Mouse (Mus musculus): Measurements from ENCODE around the gene Tnfrsf11a. TPM values are rescaled to one million over a fixed set of nuclear protein-coding genes. Genes with fewer than 3 reads are reported as not detected.

Gene Tnfrsf11a
- polyA plus RNA-seq, 1 experiment, result 0.06 TPM

DNA sequence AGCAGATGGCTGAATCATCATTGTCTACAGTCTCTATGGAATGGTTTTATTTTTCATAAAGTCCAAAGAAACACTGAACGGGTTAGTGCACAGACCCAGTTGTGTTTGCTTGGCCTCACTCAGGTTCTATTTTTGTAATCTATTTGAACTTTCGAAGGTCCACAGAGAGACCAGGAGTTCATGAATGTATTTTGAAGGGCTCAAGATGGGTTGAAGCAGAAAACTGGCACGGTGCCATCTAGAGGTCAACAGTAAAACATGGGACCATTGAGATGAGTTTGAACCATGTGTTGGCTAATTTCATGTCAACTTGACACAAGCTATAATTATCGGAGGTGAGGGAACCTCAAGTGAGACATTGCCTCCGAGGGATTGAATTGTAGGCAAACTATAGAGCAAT is 105.1 kb downstream of the Tnfrsf11a start:
- no peak overlapping the region for H3K4me2 ChIP-seq (ENCODE audit: low read depth)
- no peaks in the 10 kb centered on the region for H3K36me3 ChIP-seq (ENCODE audit: control insufficient read depth, insufficient read depth)
- no peaks in the 10 kb centered on the region for H3K79me2 ChIP-seq (ENCODE audit: control insufficient read depth, insufficient read depth)
- H3K27me3 ChIP-seq (ENCODE audit: control insufficient read depth, insufficient read depth, insufficient read length), result no peaks in the 10 kb centered on the region
- H3K4me3 ChIP-seq, result no peak overlapping the region
- no peak overlapping the region for H3ac ChIP-seq (ENCODE audit: control insufficient read depth, insufficient read length)
- no peak for TF ChIP-seq MAX (IDR thresholded peaks at IDR 0.05; ENCODE audit: low read depth)
- TF ChIP-seq MYOG (IDR thresholded peaks at IDR 0.05; ENCODE audit: control insufficient read depth in 1 of 3, insufficient read depth in 1 of 3, insufficient read length in 2 of 3, low read depth in 2 of 3), result no peak
- TF ChIP-seq USF1 (IDR thresholded peaks at IDR 0.05; ENCODE audit: low read depth), result no peak
- no peak for TF ChIP-seq SRF (IDR thresholded peaks at IDR 0.05; ENCODE audit: control insufficient read depth, insufficient read length, low read depth)
- no peak for TF ChIP-seq MYOD1 (IDR thresholded peaks at IDR 0.05; ENCODE audit: control insufficient read depth in 1 of 3, insufficient read length in 2 of 3, low read depth in 2 of 3)
- no peak for TF ChIP-seq E2F4 (IDR thresholded peaks at IDR 0.05; ENCODE audit: insufficient read depth)
- TF ChIP-seq CEBPB (IDR thresholded peaks at IDR 0.05; ENCODE audit: insufficient read depth, poor library complexity, severe bottlenecking), result no peak
- TF ChIP-seq REST (IDR thresholded peaks at IDR 0.05; ENCODE audit: insufficient read depth, insufficient read length), result no peak
- TF ChIP-seq POLR2AphosphoS2 (IDR thresholded peaks at IDR 0.05; ENCODE audit: insufficient read length, low read depth), result no peak
- no peak for TF ChIP-seq POLR2A (IDR thresholded peaks at IDR 0.05; ENCODE audit: insufficient read length, low read depth)

DNA sequence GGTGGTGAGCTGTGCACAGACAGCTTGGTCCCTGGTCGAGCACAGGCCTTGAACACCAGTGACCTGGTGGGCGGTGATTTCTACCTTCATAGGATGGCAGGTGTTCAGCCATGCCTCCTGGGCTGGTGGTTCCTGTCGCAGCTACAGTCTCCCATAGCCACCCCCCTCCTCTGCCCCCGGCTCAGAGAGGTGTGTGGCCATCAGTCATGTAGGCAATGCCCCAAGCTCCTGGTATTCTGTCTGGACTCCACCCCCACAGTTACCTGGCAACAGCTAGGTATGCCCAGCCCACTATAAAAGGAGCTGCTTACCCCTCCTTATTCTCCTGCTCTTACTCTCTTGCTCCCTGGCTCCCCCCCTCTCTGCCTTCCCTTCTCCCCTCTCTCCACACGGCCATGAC is 105.8 kb downstream of the Tnfrsf11a start:
- H3ac ChIP-seq (ENCODE audit: control insufficient read depth, insufficient read length), result no peak overlapping the region
- no peak overlapping the region for H3K4me2 ChIP-seq (ENCODE audit: low read depth)
- TF ChIP-seq USF1 (IDR thresholded peaks at IDR 0.05; ENCODE audit: low read depth) (no peak), REST (IDR thresholded peaks at IDR 0.05; ENCODE audit: insufficient read depth, insufficient read length) (no peak), TCF3 (IDR thresholded peaks at IDR 0.05; ENCODE audit: insufficient read length, low read depth) (no peak), MAX (IDR thresholded peaks at IDR 0.05; ENCODE audit: low read depth) (no peak), E2F4 (IDR thresholded peaks at IDR 0.05; ENCODE audit: insufficient read depth) (no peak), POLR2AphosphoS2 (IDR thresholded peaks at IDR 0.05; ENCODE audit: insufficient read length, low read depth) (no peak), TCF12 (IDR thresholded peaks at IDR 0.05; ENCODE audit: insufficient read depth, poor library complexity, severe bottlenecking) (no peak), CEBPB (IDR thresholded peaks at IDR 0.05; ENCODE audit: insufficient read depth, poor library complexity, severe bottlenecking) (no peak)
- H3K79me2 ChIP-seq (ENCODE audit: control insufficient read depth, insufficient read depth), result no peaks in the 10 kb centered on the region
- H3K27me3 ChIP-seq (ENCODE audit: control insufficient read depth, insufficient read depth, insufficient read length), result no peaks in the 10 kb centered on the region
- no peak overlapping the region for H3K4me3 ChIP-seq
- H3K36me3 ChIP-seq (ENCODE audit: control insufficient read depth, insufficient read depth), result no peaks in the 10 kb centered on the region

DNA sequence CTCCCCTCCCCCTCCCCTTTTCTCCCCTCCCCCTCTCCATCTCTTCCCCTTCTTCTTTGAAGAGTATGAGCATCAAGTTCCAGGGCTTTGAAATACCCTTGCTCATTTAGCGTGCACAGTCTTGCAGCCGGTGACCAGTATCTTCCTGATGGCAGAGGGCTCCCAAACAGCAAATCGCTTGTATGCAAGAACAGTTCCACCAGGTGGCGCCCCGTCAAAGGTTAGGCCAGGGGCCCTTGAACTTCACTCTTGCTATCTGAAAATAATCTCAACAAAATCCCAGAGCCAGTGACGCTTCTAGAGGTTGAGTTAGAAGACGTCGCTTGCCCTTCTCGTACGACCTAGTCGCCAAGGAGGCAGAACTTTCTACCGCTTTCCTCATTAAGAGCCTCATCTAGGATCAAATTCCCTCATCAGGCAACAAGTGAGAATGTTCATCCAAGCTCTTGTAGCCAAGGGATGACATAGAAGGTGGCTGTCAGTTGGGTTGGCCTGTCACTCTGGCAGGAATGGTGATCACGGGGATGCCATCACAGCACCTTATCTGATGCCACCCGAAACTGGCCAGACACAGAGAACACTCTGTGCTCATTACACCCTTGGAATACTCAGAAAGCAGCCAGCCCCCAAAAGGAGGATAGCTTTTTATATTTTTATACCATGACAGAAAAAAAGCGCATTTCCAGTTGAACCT is 110.7 kb downstream of the Tnfrsf11a start:
- Histone ChIP-seq H3K4me3 (no peak overlapping the region), H3K27me3 (ENCODE audit: control insufficient read depth, insufficient read depth, insufficient read length) (no peaks in the 10 kb centered on the region), H3K4me2 (ENCODE audit: low read depth) (peak overlapping the region; percentile 43), H3ac (ENCODE audit: control insufficient read depth, insufficient read length) (no peak overlapping the region), H3K36me3 (ENCODE audit: control insufficient read depth, insufficient read depth) (no peaks in the 10 kb centered on the region), H3K79me2 (ENCODE audit: control insufficient read depth, insufficient read depth) (no peaks in the 10 kb centered on the region)
- TF ChIP-seq MYOD1 (IDR thresholded peaks at IDR 0.05; ENCODE audit: control insufficient read depth in 1 of 3, insufficient read length in 2 of 3, low read depth in 2 of 3) (no peak), POLR2A (IDR thresholded peaks at IDR 0.05; ENCODE audit: insufficient read length, low read depth) (no peak), USF1 (IDR thresholded peaks at IDR 0.05; ENCODE audit: low read depth) (no peak), TCF3 (IDR thresholded peaks at IDR 0.05; ENCODE audit: insufficient read length, low read depth) (no peak), SRF (IDR thresholded peaks at IDR 0.05; ENCODE audit: control insufficient read depth, insufficient read length, low read depth) (no peak)

DNA sequence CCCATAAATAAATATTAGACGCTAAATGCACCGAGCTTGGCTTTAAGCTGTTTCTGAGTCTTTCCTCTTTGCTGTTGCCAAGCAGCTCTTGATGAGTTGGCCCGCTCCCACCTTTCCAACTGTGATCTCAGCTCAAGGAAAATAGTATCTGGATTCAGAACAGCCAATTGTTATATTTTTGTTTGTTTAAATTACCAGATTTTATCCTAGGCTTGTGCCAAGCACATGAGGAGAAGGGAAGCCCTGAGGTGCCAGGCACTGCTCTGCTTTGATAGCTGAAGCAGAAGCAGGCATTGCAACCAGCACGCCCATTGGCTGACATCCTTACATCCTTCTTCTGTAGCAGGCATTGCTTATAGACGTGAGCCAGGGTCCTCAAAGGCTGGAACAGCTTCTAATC is 114.5 kb downstream of the Tnfrsf11a start:
- no peaks in the 10 kb centered on the region for H3K27me3 ChIP-seq (ENCODE audit: control insufficient read depth, insufficient read depth, insufficient read length)
- no peaks in the 10 kb centered on the region for H3K79me2 ChIP-seq (ENCODE audit: control insufficient read depth, insufficient read depth)
- no peak overlapping the region for H3ac ChIP-seq (ENCODE audit: control insufficient read depth, insufficient read length)
- no peaks in the 10 kb centered on the region for H3K36me3 ChIP-seq (ENCODE audit: control insufficient read depth, insufficient read depth)
- no peak overlapping the region for H3K4me2 ChIP-seq (ENCODE audit: low read depth)
- TF ChIP-seq MAX (IDR thresholded peaks at IDR 0.05; ENCODE audit: low read depth) (no peak), REST (IDR thresholded peaks at IDR 0.05; ENCODE audit: insufficient read depth, insufficient read length) (no peak)
- H3K4me3 ChIP-seq, result no peak overlapping the region

Other genes with a start within 250 kb of the Tnfrsf11a start
- gene Pign, start 117.0 kb upstream of the Tnfrsf11a start, polyA plus RNA-seq (2012; fragmentation: generic; extraction: Trizol), result 9.3 TPM
- 10.5 TPM for gene Relch, start 116.9 kb upstream of the Tnfrsf11a start, polyA plus RNA-seq (2012; fragmentation: generic; extraction: Trizol)
- 4.7 TPM for gene Zcchc2, start 209.7 kb downstream of the Tnfrsf11a start, polyA plus RNA-seq (2012; fragmentation: generic; extraction: Trizol)